Mouse (Mus musculus) heart, embryonic 13.5 days (tissue): ENCODE measurements around the gene Nat8f1. TPM values are rescaled to one million over a fixed set of nuclear protein-coding genes. Genes with fewer than 3 reads are reported as not detected.
"Not testable (repeated sequence)": the region's sequence is repeated elsewhere in the genome, so short reads cannot be mapped to it uniquely, and the experiment has no call there.

Experiments used
- ATAC-seq: fragments of 200-750 bp; cut with Nextera tagmentation; 2 replicates; pipeline ENCODE4 v1.8.0; 2017; ENCODE audit warnings: moderate TSS enrichment; ENCODE audit not compliant: insufficient number of reproducible peaks, low FRiP score, low TSS enrichment; ENCODE audit errors: extremely low read depth
- H3K27ac ChIP-seq: fragments of 300-500 bp; sonication (generic); replicated peaks from 2 replicates; pipeline ENCODE4 v1.5.1; 2015; ENCODE audit warnings: moderate library complexity, mild to moderate bottlenecking, inconsistent platforms
- H3K27me3 ChIP-seq: fragments of 300-500 bp; sonication (generic); replicated peaks from 2 replicates; pipeline ENCODE4 v1.6.1; 2015; ENCODE audit warnings: mild to moderate bottlenecking, inconsistent platforms
- H3K36me3 ChIP-seq: fragments of 300-500 bp; sonication (generic); 2 replicates; pipeline ENCODE4 v1.6.1; 2015; ENCODE audit warnings: mild to moderate bottlenecking, inconsistent platforms
- H3K4me1 ChIP-seq: fragments of 300-500 bp; sonication (generic); 2 replicates; pipeline ENCODE4 v1.6.1; 2015; ENCODE audit warnings: inconsistent platforms
- H3K4me2 ChIP-seq: fragments of 300-500 bp; sonication (generic); 2 replicates; pipeline ENCODE4 v1.6.1; 2015; ENCODE audit warnings: inconsistent platforms, mild to moderate bottlenecking, moderate library complexity
- H3K4me3 ChIP-seq: fragments of 300-500 bp; sonication (generic); 2 replicates; pipeline ENCODE4 v1.5.1; 2015; ENCODE audit warnings: moderate library complexity, mild to moderate bottlenecking, inconsistent platforms
- H3K9ac ChIP-seq: fragments of 300-500 bp; sonication (generic); 2 replicates; pipeline ENCODE4 v1.6.1; 2015; ENCODE audit warnings: inconsistent platforms, mild to moderate bottlenecking, moderate library complexity
- H3K9me3 ChIP-seq: fragments of 300-500 bp; sonication (generic); 2 replicates; pipeline ENCODE4 v1.6.1; 2016; ENCODE audit warnings: inconsistent platforms
- WGBS: fragments of 180-500 bp; shearing (Covaris S2); methylation state at CpG from one replicate; pipeline ENCODE4 v1.1.7; 2015; ENCODE audit warnings: mixed read lengths; 5-methylcytosine and 5-hydroxymethylcytosine counted together
- polyA plus RNA-seq: library from polyadenylated mRNA; unstranded; fragments of >200 nt; fragmentation: Nextera tagmentation; extraction: Ambion mirVana; gene quantifications from 2 replicates; pipeline ENCODE4 v1.2.1, GENCODE M21; 2015

Nat8f1 gene
- polyA plus RNA-seq, 1 experiment from 2014 or later, result 3.8 TPM

GRCm38 (mm10) chr6:85902303-85902702, 13.2 kb downstream of the Nat8f1 start:
- WGBS, result 90% methylated on average over 2 of the region's 2 CpGs
- Histone ChIP-seq H3K27ac (no peak overlapping the region), H3K27me3 (0 out of 2 replicates have a peak, but pooled peaks cover 3% of the 10 kb centered on the region), H3K4me1 (no peaks in the 10 kb centered on the region), H3K4me2 (no peak overlapping the region), H3K9ac (no peak overlapping the region), H3K9me3 (no peaks in the 10 kb centered on the region), H3K36me3 (no peaks in the 10 kb centered on the region), H3K4me3 (no peak overlapping the region)
- no peak for ATAC-seq

DNA sequence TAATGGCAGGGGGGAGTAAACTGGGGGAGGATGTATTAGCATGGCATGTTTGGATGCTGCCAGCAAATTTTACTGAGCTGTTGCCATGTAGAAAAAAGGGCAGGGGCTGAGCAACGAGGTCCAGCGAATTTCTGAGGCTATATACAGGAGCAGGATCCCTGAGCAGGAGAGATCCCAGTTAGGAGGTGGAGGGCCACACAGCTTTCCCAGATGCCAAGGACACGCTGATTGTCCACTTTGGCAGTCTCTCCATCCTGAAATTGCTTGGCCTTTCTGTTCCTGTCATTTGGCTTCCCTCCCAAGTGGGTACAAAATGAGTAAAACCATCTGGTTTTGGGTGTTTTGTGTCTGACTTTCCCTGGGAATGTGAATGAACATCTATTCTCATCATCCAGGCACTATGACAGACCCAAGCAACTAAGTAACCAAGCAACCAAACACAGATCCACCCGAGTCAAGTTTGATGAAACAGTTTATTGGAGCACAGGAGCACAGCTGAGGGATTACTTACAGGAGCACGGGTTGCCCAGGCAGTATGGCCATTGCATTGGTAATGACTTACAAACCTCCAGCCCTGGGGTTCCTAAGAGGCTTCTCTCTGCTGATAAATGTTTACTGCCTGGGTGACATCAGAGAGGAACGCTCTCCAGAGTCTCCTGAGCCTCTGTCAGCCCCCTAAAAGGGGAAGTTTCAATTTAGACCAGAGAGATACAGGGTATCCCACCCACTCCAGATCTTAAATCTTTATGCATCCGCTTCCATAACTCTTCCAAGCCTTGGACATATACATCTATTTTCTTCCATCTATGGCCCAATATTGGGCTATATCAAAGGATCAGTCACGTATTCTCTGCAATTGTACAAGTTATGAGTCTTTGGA, 16.7 kb downstream of the Nat8f1 start:
- H3K4me3 ChIP-seq, H3K9ac ChIP-seq, H3K27me3 ChIP-seq, H3K36me3 ChIP-seq, H3K27ac ChIP-seq, H3K4me1 ChIP-seq, ATAC-seq, H3K4me2 ChIP-seq, H3K9me3 ChIP-seq: not testable (repeated sequence)
- WGBS, result 71% methylated on average over 7 of the region's 8 CpGs

GRCm38 (mm10) chr6:85895061-85895648, 20.3 kb downstream of the Nat8f1 start:
- H3K4me2 ChIP-seq, ATAC-seq, H3K27me3 ChIP-seq, H3K27ac ChIP-seq, H3K36me3 ChIP-seq, H3K4me1 ChIP-seq, H3K4me3 ChIP-seq, H3K9ac ChIP-seq: not testable (repeated sequence)
- WGBS, result 67% methylated on average over 25 of the region's 25 CpGs
- H3K9me3 ChIP-seq, result peaks cover 18% of the 10 kb centered on the region

DNA sequence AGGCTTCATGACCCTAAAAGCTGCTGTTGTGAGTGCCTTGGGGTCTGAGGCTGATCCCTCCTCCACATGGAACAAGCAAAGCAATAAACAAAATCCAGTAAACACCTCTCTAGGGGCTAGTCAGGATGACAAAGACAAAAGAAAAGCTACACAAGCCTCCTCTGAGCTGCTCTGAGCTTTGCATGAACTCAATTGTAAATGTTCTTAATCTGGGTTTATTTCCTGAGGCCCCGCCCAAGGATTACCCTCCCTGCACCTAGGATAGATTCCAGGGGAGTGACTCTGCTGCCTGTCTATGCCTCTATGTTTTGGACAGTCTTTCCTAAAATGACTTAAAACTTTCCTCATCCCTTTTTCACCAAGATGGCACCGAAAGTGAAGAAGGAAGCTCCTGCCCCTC, 26.5 kb downstream of the Nat8f1 start:
- H3K4me3 ChIP-seq, result no peak overlapping the region
- WGBS, result 77% methylated on average over 2 of the region's 2 CpGs

GRCm38 (mm10) chr6:85884311-85884710, 31.2 kb downstream of the Nat8f1 start:
- no peak overlapping the region for H3K27ac ChIP-seq
- WGBS, result 92% methylated on average over 1 of the region's 1 CpGs
- no peak overlapping the region for H3K4me3 ChIP-seq
- H3K4me1 ChIP-seq, result no peaks in the 10 kb centered on the region
- H3K9ac ChIP-seq, result no peak overlapping the region
- H3K27me3 ChIP-seq, result no peaks in the 10 kb centered on the region
- no peak overlapping the region for H3K4me2 ChIP-seq
- peaks cover 24% of the 10 kb centered on the region for H3K9me3 ChIP-seq
- H3K36me3 ChIP-seq, result no peaks in the 10 kb centered on the region
- ATAC-seq, result no peak

More for the DNA sequence above, 26.5 kb downstream of the Nat8f1 start:
- no peak overlapping the region for H3K4me2 ChIP-seq
- H3K36me3 ChIP-seq, result no peaks in the 10 kb centered on the region
- ATAC-seq, result no peak
- no peaks in the 10 kb centered on the region for H3K27me3 ChIP-seq
- H3K9ac ChIP-seq, result no peak overlapping the region
- no peaks in the 10 kb centered on the region for H3K4me1 ChIP-seq
- H3K9me3 ChIP-seq, result peaks cover 23% of the 10 kb centered on the region
- H3K27ac ChIP-seq, result no peak overlapping the region

DNA sequence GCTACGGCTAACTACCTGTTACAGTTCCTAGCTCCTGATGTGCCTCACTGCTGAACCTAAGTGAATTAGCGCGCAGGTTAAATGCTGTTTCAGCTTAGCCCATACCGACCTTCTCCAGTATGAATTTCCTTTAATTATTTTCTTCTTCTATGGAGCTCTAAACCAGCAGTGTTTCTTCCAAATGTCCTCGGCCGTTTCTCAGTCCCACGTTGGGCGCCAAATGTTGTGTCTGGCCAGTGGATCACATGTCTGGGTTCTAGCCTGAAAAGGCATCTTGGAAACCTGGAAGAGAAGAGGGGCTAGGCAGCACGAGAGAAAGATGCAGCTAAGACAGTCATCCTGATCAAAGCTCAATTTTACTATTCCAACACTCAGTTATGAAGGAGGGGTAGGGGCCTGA, 32.2 kb downstream of the Nat8f1 start:
- not testable (repeated sequence) for H3K27ac ChIP-seq, H3K4me3 ChIP-seq, H3K36me3 ChIP-seq, ATAC-seq, H3K4me2 ChIP-seq, H3K9ac ChIP-seq, H3K4me1 ChIP-seq, H3K27me3 ChIP-seq
- 87% methylated on average over 9 of the region's 9 CpGs for WGBS
- peaks cover 24% of the 10 kb centered on the region for H3K9me3 ChIP-seq

DNA sequence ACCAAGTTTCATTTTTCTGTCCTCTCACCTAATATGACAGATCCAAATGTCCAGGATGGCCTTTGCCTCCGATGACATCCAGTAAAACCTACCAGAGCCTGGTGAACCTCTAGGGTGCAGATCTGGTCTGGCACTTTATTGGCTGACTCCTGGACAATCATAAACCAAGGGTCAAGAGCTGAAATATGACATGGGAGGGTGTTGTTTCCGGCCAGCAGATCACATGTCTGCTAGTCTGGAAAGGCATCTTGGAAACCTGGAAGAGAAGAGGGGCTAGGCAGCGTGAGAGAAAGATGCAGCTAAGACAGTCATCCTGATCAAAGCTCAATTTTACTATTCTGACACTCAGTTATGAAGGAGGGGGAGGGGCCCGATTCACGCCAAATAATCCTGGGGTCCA, 46.5 kb downstream of the Nat8f1 start, which contains the start of gene Nat8f2:
Nat8f2 (minus strand) TSS at position 153 of the 400 bp plus-strand sequence.
- H3K9me3 ChIP-seq, H3K27ac ChIP-seq, H3K9ac ChIP-seq, H3K4me1 ChIP-seq, H3K4me2 ChIP-seq, H3K4me3 ChIP-seq, ATAC-seq, H3K36me3 ChIP-seq, H3K27me3 ChIP-seq: not testable (repeated sequence)
- WGBS, result 80% methylated on average over 5 of the region's 5 CpGs

DNA sequence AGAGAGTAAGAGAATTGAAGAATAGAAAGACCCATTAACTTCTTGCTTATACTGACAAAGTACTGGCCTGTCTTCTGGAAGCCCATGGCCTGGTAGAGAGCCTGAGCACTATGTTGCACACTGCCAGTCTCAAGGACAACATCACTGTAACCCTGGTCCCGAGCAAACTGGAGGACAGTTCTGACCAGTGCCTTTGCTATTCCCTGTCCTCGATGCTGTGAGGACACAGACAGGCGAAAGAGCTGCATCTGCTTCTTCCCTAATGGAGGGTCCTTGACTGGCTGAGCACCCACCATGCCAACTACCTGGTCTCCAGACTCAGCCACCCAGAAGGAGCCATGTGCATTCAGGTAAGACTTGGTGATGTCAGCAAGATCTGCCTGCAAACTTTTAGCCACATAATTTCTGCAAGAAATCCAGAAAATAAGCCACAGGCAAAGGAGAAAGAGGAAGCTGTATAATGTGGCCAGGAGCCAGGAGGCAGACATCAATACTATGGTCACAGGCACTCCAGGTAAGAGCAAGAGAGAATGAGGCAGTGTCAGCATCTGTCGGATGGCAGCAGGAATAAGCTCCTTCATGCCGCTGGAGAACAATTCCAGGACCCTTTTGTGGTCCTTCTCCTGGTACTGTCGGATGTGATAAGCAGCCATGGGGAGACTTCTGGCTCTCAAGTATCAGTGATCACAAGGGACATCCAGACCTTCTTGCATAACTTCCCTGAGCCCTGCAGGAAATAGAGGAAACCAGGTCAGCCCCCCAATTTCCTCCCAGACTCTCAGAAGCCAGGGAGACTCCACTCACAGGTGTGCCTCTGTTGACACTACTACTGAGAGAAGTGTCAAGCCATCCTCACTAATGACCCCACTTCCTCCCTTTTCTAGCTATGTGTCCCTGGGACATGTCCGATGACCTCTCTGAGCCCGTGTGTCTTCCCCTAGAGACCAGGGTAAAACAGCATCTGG, 47.5 kb downstream of the Nat8f1 start:
- 69% methylated on average over 8 of the region's 8 CpGs for WGBS
- ATAC-seq, result no peak
- H3K4me2 ChIP-seq, result no peak overlapping the region
- no peak overlapping the region for H3K4me3 ChIP-seq
- H3K27ac ChIP-seq, result no peak overlapping the region
- H3K4me1 ChIP-seq, result no peaks in the 10 kb centered on the region
- no peaks in the 10 kb centered on the region for H3K27me3 ChIP-seq
- H3K9ac ChIP-seq, result no peak overlapping the region
- no peaks in the 10 kb centered on the region for H3K9me3 ChIP-seq
- no peaks in the 10 kb centered on the region for H3K36me3 ChIP-seq

DNA sequence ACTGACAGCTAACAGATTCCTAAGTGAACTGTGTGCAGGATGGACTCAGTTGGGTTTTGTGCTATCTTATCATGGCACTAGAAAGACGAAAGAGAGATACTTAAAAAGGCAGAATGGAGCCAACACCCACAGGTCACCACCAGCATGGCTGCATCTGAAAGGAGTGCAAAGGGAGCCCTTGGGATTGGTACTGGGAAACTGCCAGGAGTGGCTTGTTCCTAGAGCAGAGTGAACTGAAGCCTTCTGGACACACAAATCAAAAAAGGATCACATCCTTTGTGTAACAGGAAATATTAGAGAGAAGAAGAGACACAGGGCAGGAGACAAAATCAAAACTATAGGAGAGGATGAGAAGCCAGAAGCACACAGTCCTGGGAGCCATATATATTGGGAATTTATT, 48.5 kb downstream of the Nat8f1 start:
- not testable (repeated sequence) for H3K27ac ChIP-seq, H3K9ac ChIP-seq, H3K4me2 ChIP-seq, ATAC-seq, H3K27me3 ChIP-seq, H3K36me3 ChIP-seq, H3K4me1 ChIP-seq, H3K9me3 ChIP-seq, H3K4me3 ChIP-seq
- 19% methylated on average over 1 of the region's 1 CpGs for WGBS

- not testable (repeated sequence) for H3K36me3 ChIP-seq, H3K27ac ChIP-seq, H3K9ac ChIP-seq, H3K4me2 ChIP-seq, ATAC-seq, H3K9me3 ChIP-seq, H3K27me3 ChIP-seq, H3K4me1 ChIP-seq, H3K4me3 ChIP-seq
- WGBS, result 79% methylated on average over 3 of the region's 3 CpGs
Measured at GRCm38 (mm10) chr6:85866166-85866565, 49.3 kb downstream of the Nat8f1 start.
